Mouse (Mus musculus) c-Kit-negative CD71-positive TER-119-positive erythroid progenitor cells, embryonic 14.5 days (primary cell): ENCODE measurements at regions not wholly inside any gene's neighbourhood (a gene's known extent, or its start where the extent isn't known, plus 50 kb on each side); places are given as distances from the start of the nearest gene placed in this dataset.
A peak's percentile ranks its signal among the peaks of the same experiment; 100 is the strongest.
"Not testable (repeated sequence)": the region's sequence is repeated elsewhere in the genome, so short reads cannot be mapped to it uniquely, and the experiment has no call there.

Source experiments
- DNase-seq: peaks from one replicate; pipeline ENCODE4 v3.0.0-alpha.2; 2013; ENCODE audit warnings: low read depth, low spot score

DNA sequence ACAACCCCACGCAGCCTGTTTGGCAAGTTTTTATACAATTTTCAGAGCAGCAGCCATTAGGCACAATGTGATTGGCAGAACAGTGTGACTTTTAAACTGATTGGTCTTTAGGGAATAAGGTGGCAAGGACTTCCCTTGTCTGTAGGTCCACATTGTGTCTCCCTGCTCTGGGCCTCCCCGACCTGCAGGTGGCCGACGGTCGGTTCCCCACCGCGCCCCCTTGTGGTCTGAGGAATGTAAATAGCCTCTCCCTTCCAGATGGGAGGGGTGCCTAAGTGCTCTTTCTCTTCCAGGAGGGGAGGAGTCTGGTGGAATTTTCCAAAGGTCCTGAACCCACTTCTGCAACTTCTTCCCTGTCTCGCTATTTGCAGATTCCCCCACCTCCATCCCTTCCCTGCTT is 52.5 kb upstream of the Prr5 start:
- DNase-seq, result not testable (repeated sequence)

DNA sequence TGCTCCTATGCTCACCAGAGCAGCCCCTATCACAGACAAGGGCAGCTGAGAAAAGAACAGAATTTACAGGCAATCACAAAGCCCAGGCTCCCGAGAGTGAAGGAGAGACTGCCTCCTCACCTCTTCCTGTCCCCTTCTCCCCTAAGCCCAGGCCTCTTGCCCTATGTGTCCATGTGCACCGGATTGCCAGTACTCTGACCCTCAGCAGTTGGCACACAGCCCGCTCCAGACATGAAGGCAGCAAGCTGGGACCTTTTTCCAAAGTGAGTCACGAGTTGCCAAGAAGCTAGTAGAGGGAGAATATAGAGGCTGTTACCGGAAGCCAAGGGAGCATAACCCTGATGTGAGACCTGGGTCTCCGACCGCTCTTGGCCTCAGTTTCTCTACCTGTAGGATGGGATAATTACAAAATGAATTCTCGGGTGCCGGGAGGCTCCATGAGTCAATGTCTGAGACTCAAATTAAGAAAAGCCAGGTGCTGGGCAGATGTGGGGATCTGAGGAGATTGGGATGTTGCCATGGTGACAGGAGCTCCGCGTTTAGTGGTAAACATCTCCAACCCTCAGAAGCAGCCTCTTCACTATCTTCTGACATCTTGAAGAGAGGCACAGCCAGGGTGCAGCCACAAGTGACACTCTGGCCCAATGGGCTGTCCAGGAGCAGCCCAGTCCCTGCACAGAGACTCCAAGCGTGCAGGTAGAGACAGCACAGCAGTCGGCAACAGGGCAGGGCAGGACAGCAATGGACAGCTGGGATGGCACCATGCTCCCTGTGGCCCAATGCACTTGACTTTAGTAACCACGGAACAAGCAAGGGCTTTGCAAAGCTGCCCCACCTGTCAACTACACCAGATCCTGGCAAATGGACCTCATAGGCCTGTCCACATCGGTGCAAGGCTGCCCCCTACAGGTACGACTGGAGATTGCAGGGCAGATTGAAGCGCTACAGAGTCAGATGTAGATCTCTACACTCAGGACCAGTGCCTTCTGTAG is 55.6 kb upstream of the Prr5 start:
- peak; percentile 34 for DNase-seq

DNA sequence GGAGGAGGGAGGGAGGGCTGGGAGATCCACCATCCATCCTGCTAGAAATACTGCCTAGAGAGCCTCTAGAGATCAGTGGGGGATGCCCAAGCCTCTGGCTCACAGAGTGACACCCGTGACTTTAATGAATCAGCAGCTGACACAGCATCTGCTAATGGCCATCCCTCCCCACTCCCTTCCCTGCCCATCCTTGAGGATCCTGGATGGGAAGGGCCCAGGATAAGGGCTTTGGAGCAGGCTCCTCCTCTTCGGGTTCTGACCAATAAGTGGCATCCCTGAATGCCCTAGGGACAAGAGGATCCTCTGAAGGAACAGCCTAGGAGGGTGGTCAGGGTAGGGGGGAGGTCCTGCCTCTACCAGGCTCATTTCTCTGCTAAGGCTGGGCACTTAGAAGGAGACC is 55.3 kb upstream of the Rtl6 start:
- DNase-seq, result no peak

DNA sequence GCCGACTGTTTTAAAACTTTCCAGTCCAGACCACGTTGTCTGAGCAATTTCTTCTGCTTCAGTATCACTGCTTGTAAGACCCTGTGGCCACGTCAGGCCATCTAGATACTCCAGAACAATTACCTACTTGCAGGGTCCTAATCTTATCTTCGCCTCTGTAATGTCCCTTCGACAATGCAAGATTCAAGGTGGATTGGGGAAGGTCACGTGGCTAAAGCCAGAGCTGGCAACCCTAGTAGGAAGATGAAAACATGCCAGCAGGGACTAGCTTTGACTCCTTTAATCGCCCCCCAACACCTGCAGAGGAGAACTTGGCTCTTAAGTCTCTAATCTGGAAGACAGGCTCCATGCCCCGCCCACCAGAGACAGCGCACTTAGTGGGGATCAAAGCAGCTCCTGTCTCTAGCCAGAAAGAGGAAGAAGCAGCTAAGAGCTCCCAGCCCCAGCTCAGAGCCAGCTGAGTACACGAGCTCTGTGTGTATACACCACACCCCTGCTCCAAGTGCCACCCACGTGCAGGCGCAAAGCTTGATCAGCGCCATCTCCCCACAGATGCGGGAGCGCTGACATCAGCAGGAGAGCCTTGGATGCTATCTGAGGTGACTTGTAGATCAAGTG is 52.3 kb upstream of the Rtl6 start:
- DNase-seq, result no peak

DNA sequence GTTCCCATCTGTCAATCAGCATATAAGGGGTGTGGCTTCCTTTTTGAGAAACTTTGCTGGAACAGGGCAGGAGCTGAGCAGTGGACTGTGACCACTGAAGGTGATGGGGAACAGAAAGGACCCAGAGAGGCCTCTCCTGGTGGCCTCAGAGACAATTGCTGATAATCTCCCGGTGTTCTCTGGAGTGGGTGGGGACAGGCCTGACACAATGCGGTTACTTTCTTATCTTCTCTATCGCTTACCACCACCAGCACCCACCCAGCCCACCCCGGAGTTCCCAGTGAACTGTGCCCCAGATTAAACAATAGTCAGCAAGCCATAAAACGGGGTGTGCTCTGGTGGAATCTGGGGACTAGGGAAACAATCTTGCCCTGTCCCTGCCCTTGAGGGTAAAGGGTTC is 51.4 kb upstream of the Rtl6 start:
- no peak for DNase-seq
